Mouse (Mus musculus) liver, embryonic 11.5 days (tissue): ENCODE measurements around the gene 5330417C22Rik. TPM values are rescaled to one million over a fixed set of nuclear protein-coding genes. Genes with fewer than 3 reads are reported as not detected.

Experiments used
- ATAC-seq: fragments of 200-750 bp; cut with Nextera tagmentation; replicated peaks from 2 replicates; pipeline ENCODE4 v1.8.0; 2017; ENCODE audit warnings: moderate number of reproducible peaks, mild to moderate bottlenecking, moderate TSS enrichment, moderate library complexity; ENCODE audit not compliant: low FRiP score
- DNase-seq: peaks from one replicate; pipeline ENCODE4 v3.0.0-alpha.2; 2017; ENCODE audit warnings: low spot score
- H3K27ac ChIP-seq: fragments of 300-500 bp; sonication (generic); 2 replicates; pipeline ENCODE4 v1.5.1; 2014; ENCODE audit warnings: mild to moderate bottlenecking, low read depth, low read length, control low read depth
- H3K27me3 ChIP-seq: fragments of 300-500 bp; sonication (generic); replicated peaks from 2 replicates; pipeline ENCODE4 v1.6.1; 2014; ENCODE audit warnings: low read length, mixed read lengths; ENCODE audit not compliant: control insufficient read depth, insufficient read depth
- H3K36me3 ChIP-seq: fragments of 300-500 bp; sonication (generic); 2 replicates; pipeline ENCODE4 v1.6.1; 2014; ENCODE audit warnings: mild to moderate bottlenecking, low read length, moderate library complexity, mixed read lengths; ENCODE audit not compliant: control insufficient read depth, insufficient read depth
- H3K4me1 ChIP-seq: fragments of 300-500 bp; sonication (generic); replicated peaks from 2 replicates; pipeline ENCODE4 v1.6.1; 2014; ENCODE audit warnings: low read length, mixed read lengths; ENCODE audit not compliant: control insufficient read depth, insufficient read depth
- H3K4me2 ChIP-seq: fragments of 300-500 bp; sonication (generic); 2 replicates; pipeline ENCODE4 v1.6.1; 2014; ENCODE audit warnings: mild to moderate bottlenecking, control low read depth, moderate library complexity
- H3K4me3 ChIP-seq: fragments of 300-500 bp; sonication (generic); 2 replicates; pipeline ENCODE4 v1.5.1; 2014; ENCODE audit warnings: low read depth, low read length, control low read depth
- H3K9ac ChIP-seq: fragments of 300-500 bp; sonication (generic); 2 replicates; pipeline ENCODE4 v1.6.1; 2014; ENCODE audit warnings: low read depth, low read length, control low read depth
- H3K9me3 ChIP-seq: fragments of 300-500 bp; sonication (generic); 2 replicates; pipeline ENCODE4 v1.6.1; 2016; ENCODE audit warnings: low read length, inconsistent platforms, mixed read lengths; ENCODE audit not compliant: control insufficient read depth
- WGBS: fragments of 180-500 bp; shearing (Covaris S2); extraction: QIAGEN DNeasy Blood & Tissue Kit; methylation state at CpG from one replicate; pipeline ENCODE4 v1.1.7; 2014; 5-methylcytosine and 5-hydroxymethylcytosine counted together
- polyA plus RNA-seq: library from polyadenylated mRNA; unstranded; fragments of >200 nt; fragmentation: Nextera tagmentation; extraction: Ambion mirVana; gene quantifications from 2 replicates; pipeline ENCODE4 v1.2.1, GENCODE M21; 2014

Gene 5330417C22Rik
- polyA plus RNA-seq, 1 experiment from 2014 or later: 0.10 TPM

DNA sequence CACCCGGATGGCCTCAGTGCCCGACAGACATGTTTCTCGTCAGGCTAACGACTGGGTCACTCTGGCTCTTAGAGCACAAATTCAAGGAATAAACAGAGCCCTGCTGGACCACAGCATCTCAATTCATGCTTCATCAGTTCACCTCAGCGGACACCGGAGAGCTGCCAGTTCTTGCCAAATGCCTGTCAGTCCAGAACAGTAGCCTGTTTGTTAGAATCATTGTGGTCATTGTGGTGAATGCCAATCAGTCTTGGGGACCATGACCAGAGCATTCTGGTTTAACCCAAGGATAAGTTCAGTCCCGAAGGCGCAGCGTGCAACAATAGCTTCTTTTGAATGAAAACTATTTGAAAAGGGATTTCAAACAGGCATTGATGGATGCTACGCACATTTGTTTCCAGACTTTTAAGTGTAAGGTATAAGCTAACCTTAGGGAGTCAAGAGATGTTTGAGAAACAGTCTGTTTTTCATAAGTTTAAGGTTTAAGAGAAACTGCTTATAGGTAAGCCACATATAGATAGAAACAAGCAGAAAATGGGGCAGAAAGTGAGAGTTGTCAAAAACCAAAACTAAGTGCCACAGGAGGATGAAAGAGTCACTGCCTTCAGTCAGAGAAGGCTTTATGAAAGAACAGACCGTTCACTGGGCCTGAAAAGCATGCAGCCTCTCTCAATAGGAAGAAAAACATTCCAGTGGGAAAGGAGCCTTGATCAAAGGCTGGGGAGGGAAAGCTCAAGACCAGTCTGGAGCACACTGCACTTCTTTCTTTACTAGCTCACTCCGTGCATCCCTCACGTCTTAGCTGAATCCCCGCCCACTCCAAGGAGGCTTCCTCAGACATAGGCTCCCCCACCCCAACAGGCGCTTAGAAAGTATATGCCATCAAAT lies 31.9 kb upstream of the 5330417C22Rik start:
- Histone ChIP-seq H3K4me3 (no peak overlapping the region), H3K4me2 (no peak overlapping the region), H3K36me3 (no peaks in the 10 kb centered on the region), H3K9me3 (no peaks in the 10 kb centered on the region), H3K27me3 (0 out of 2 replicates have a peak, but pooled peaks cover 2% of the 10 kb centered on the region), H3K4me1 (peaks cover 5% of the 10 kb centered on the region), H3K27ac (no peak overlapping the region), H3K9ac (0 out of 2 replicates have a peak overlapping the region, but pooled peaks have one; percentile 25)
- DNase-seq: no peak
- ATAC-seq: no peak
- WGBS: 66% methylated on average over 15 of the region's 15 CpGs

GRCm38 (mm10) chr3:108563309-108563708 lies 27.0 kb upstream of the 5330417C22Rik start:
- 4% methylated on average over 4 of the region's 4 CpGs for WGBS
- peaks cover 4% of the 10 kb centered on the region; the same call in 1 of the 2 replicates for H3K36me3 ChIP-seq
- H3K4me3 ChIP-seq: peak overlapping the region; percentile 72
- peak overlapping the region; percentile 92 for H3K27ac ChIP-seq
- peak overlapping the region; percentile 90 for H3K4me2 ChIP-seq
- DNase-seq (peak; percentile 58), ATAC-seq (peak; percentile 26)
- H3K4me1 ChIP-seq: peaks cover 9% of the 10 kb centered on the region
- peak overlapping the region; percentile 59 for H3K9ac ChIP-seq
- H3K27me3 ChIP-seq: no peaks in the 10 kb centered on the region
- H3K9me3 ChIP-seq: no peaks in the 10 kb centered on the region

DNA sequence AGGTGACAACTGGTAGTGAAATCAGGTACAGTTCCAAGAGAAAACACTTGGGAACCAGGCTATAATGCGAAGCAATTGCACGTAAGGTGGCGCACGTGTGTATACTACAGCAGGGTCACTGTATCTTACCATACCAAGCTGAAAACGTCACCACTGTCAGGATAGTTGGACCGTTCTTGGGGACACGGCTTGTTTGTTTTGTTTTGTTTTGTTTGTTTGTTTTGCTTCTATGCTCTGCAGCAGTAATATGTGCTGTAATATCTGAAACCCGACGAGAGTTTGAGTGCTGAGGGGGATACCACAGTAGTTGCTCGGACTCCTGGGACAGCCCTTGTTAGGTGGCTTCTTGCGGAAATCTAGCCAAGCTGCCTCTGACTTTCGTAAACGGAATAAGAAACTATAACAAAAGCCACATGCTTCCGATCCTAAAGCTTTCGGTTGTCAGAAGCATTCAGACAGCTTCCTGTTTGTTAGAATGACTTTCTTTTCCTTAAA lies 26.5 kb upstream of the 5330417C22Rik start:
- peak overlapping the region; percentile 59 for H3K9ac ChIP-seq
- H3K27me3 ChIP-seq: no peaks in the 10 kb centered on the region
- no peaks in the 10 kb centered on the region for H3K9me3 ChIP-seq
- H3K4me2 ChIP-seq: peak overlapping the region; percentile 90
- ATAC-seq: peak; percentile 69
- DNase-seq: no peak
- peak overlapping the region; percentile 92 for H3K27ac ChIP-seq
- 5% methylated on average over 15 of the region's 15 CpGs for WGBS
- H3K4me1 ChIP-seq: peaks cover 9% of the 10 kb centered on the region
- H3K36me3 ChIP-seq: peaks cover 6% of the 10 kb centered on the region; the same call in 1 of the 2 replicates
- H3K4me3 ChIP-seq: peak overlapping the region; percentile 72

GRCm38 (mm10) chr3:108562133-108562730 lies 25.9 kb upstream of the 5330417C22Rik start, which contains the start of gene Tmem167b:
Gene Tmem167b (minus strand): TSS chr3:108562466.
- WGBS: under 1% methylated on average over 45 of the region's 45 CpGs
- H3K9ac ChIP-seq: peak within 1 kb of the TSS; percentile 81
- peaks cover 6% of the 10 kb centered on the region; the same call in 1 of the 2 replicates for H3K36me3 ChIP-seq
- DNase-seq (peak; percentile 93), ATAC-seq (peak; percentile 96)
- peaks cover 9% of the 10 kb centered on the region for H3K4me1 ChIP-seq
- H3K9me3 ChIP-seq: no peaks in the 10 kb centered on the region
- peak within 1 kb of the TSS; percentile 90 for H3K4me2 ChIP-seq
- no peaks in the 10 kb centered on the region for H3K27me3 ChIP-seq
- peak within 1 kb of the TSS; percentile 92 for H3K27ac ChIP-seq
- H3K4me3 ChIP-seq: peak within 1 kb of the TSS; percentile 72

DNA sequence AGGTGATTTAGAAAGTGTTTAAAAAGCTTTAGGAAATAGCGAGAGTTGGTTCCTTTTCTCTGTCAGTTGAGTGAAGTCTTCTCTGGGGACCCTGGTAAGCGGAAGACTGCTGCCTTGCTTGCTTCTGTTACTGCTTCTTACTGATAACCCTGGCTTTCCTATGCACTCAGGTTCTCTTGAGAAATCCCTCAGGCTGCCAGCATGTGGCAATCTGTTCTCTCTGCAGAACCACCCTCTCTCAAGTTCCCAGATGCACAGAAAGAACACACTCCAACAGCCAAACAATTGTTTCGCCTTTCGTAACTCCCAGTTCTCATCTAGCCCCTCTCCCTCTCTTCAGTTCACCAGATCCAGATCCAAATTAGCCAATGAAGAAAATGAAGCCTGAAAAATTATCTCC lies 21.6 kb upstream of the 5330417C22Rik start:
- H3K9me3 ChIP-seq: no peaks in the 10 kb centered on the region
- H3K4me2 ChIP-seq: 0 out of 2 replicates have a peak overlapping the region, but pooled peaks have one; percentile 10
- DNase-seq (no peak), ATAC-seq (no peak)
- H3K27me3 ChIP-seq: no peaks in the 10 kb centered on the region
- no peak overlapping the region for H3K4me3 ChIP-seq
- H3K27ac ChIP-seq: peak overlapping the region; percentile 56; the same call in 1 of the 2 replicates
- peaks cover 6% of the 10 kb centered on the region; the same call in 1 of the 2 replicates for H3K36me3 ChIP-seq
- H3K9ac ChIP-seq: no peak overlapping the region
- WGBS: 83% methylated on average over 4 of the region's 4 CpGs
- H3K4me1 ChIP-seq: peaks cover 9% of the 10 kb centered on the region

DNA sequence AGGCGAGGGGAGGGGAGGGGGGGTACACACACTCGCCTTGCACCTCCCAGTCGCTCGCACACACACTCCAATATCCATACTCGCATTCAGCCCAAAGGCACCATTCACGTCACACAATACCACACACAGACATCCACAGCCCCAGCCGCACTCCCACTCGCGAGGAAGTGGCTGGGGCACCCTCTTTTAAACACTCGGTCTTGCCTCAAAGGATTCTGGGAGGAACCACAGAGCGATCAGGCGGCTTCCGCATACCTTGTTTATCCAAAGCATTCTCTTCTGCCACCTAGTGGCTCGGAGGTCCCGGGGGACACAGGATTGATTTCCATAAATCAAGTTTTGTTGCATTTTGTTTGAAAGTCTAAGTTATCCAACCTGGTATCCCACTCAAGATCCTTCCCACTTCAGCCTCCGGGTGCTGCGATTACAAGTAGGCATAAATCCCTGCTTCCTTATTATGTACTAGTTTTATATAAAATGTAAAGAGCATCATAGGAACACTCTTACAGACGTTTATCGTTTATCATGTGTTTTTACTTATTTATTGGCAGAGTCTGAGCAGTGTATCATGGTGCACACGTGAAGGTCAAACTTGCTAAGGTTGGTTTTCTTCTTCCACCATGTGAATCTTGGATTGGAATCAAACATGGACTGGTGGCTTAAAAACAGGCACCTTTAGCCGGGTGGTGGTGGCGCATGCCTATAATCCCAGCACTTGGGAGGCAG lies 18.4 kb upstream of the 5330417C22Rik start:
- Histone ChIP-seq H3K9ac (peak overlapping the region; percentile 94), H3K4me3 (peak overlapping the region; percentile 77), H3K4me2 (peak overlapping the region; percentile 77), H3K9me3 (no peaks in the 10 kb centered on the region), H3K27ac (peak overlapping the region; percentile 85), H3K27me3 (no peaks in the 10 kb centered on the region), H3K36me3 (peaks cover 3% of the 10 kb centered on the region; the same call in 1 of the 2 replicates), H3K4me1 (no peaks in the 10 kb centered on the region)
- 18% methylated on average over 22 of the region's 22 CpGs for WGBS
- DNase-seq (peak; percentile 88), ATAC-seq (peak; percentile 93)

- WGBS: under 1% methylated on average over 42 of the region's 42 CpGs
- Histone ChIP-seq H3K4me3 (peak overlapping the region; percentile 77), H3K9ac (peak overlapping the region; percentile 94), H3K27me3 (no peaks in the 10 kb centered on the region), H3K27ac (peak overlapping the region; percentile 85), H3K4me2 (peak overlapping the region; percentile 77), H3K4me1 (no peaks in the 10 kb centered on the region), H3K9me3 (no peaks in the 10 kb centered on the region), H3K36me3 (peaks cover 3% of the 10 kb centered on the region; the same call in 1 of the 2 replicates)
- no peak for DNase-seq
- ATAC-seq: peak; percentile 69
Observed at GRCm38 (mm10) chr3:108554111-108554561, 17.8 kb upstream of the 5330417C22Rik start.

DNA sequence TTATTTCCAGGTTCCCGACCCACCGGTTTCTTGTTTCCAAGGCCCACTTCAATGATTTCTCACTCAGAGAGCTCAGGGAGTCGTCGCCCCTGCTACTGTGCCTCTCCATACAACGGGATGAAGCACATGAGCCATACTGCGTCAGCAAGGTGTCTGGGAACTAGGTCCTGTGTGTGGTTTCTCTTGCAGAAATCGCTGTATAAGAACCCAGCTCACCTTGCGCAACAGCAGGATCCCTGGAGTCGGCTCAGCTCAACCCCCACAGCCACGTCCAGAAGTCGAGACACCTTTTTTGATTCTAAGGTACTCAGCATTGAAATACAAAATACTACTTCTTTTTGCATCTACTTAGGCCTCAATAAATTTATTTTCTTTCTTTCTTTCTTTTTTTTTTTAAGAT lies 6.0 kb upstream of the 5330417C22Rik start:
- Histone ChIP-seq H3K27me3 (0 out of 2 replicates have a peak, but pooled peaks cover 3% of the 10 kb centered on the region), H3K9me3 (no peaks in the 10 kb centered on the region), H3K4me3 (no peak overlapping the region), H3K4me1 (0 out of 2 replicates have a peak, but pooled peaks cover 3% of the 10 kb centered on the region), H3K4me2 (no peak overlapping the region), H3K9ac (no peak overlapping the region), H3K36me3 (no peaks in the 10 kb centered on the region), H3K27ac (no peak overlapping the region)
- no peak for DNase-seq
- 76% methylated on average over 11 of the region's 11 CpGs for WGBS
- no peak for ATAC-seq
